Mouse (Mus musculus) gastrocnemius, adult 18-20 months (tissue): ENCODE results near the gene Slc1a4. TPM values are rescaled to one million over a fixed set of nuclear protein-coding genes. Genes with fewer than 3 reads are reported as not detected.

Experiments used
- DNase-seq: peaks from one replicate; pipeline ENCODE4 v3.0.0; 2021; ENCODE audit warnings: low spot score
- total RNA-seq, 2 experiments: library from RNA; stranded (reverse); gene quantifications; 2 replicates each; pipeline ENCODE4 v1.2.3; 2021

Gene Slc1a4
- total RNA-seq, 2 experiments from 2014 or later: 0.46 to 0.83 TPM

GRCm38 (mm10) chr11:20253088-20253487 is 79.4 kb downstream of the Slc1a4 start:
- DNase-seq: no peak

Other genes with a start within 250 kb of the Slc1a4 start
- 10 to 100 TPM; 35.5 to 39.8 TPM for gene Actr2, start 219.8 kb downstream of the Slc1a4 start, total RNA-seq
- 10 to 100 TPM; 80.0 to 89.6 TPM for gene Rab1a, start 131.3 kb downstream of the Slc1a4 start, total RNA-seq
- 10 to 100 TPM; 30.8 to 31.7 TPM for gene Cep68, start 83.3 kb downstream of the Slc1a4 start, total RNA-seq
- gene Sertad2, start 210.5 kb upstream of the Slc1a4 start, total RNA-seq: 10 to 100 TPM; 12.4 to 12.8 TPM